Mouse (Mus musculus) heart, embryonic 12.5 days (tissue): Measurements from ENCODE around the gene Gm9922. TPM values are rescaled to one million over a fixed set of nuclear protein-coding genes. Genes with fewer than 3 reads are reported as not detected.

ENCODE experiments used
- polyA plus RNA-seq: library from polyadenylated mRNA; unstranded; fragments of >200 nt; fragmentation: Nextera tagmentation; extraction: Ambion mirVana; gene quantifications from 2 replicates; pipeline ENCODE4 v1.2.1, GENCODE M21; 2016

Gene Gm9922
- polyA plus RNA-seq, 1 experiment from 2014 or later = 3.9 TPM

Other genes starting within 250 kb of the Gm9922 start
- 28.8 and 29.3 TPM in 2 replicates for gene Tbc1d4, start 120.6 kb downstream of the Gm9922 start, polyA plus RNA-seq
- gene Commd6, start 89.1 kb downstream of the Gm9922 start, polyA plus RNA-seq = 78.8 and 79.2 TPM in 2 replicates
- gene Uchl3, start 75.8 kb downstream of the Gm9922 start, polyA plus RNA-seq = 104 and 107 TPM in 2 replicates
- 186 and 195 TPM in 2 replicates for gene Lmo7, start 143 bp upstream of the Gm9922 start, polyA plus RNA-seq